Mouse (Mus musculus) liver, postnatal 0 days (tissue): Measurements from ENCODE around the gene Mapkap1.

Experiments used
- CTCF ChIP-seq: sonication (generic); IDR thresholded peaks from 2 replicates; pipeline ENCODE4 v1.5.1; 2016; ENCODE audit warnings: antibody characterized with exemption, low read depth
- EP300 ChIP-seq: IDR thresholded peaks from 2 replicates; pipeline ENCODE4 v1.6.1; 2016; ENCODE audit warnings: antibody characterized with exemption, low read depth, mild to moderate bottlenecking

DNA sequence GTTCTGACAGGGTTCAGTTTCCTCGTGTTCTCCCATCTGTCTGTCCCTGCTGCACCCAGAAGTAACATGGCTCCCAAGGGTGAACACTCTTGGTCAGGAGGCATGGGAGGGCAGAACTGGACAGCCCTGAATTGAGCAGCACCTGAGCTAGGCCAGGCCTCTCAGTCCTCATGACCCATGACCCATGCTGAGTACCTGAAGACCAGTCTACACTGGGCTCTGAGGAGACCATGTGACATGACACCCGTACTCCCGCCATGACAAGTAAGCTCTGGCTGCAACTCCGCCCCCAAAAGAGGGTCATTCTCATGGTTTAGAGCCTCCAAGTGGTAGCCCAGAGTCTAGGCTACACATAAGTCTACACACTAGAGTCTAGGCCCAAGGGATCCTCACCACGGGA lies 233.2 kb downstream of the Mapkap1 start:
- no peak for TF ChIP-seq CTCF
- no peak for TF ChIP-seq EP300
